Mouse (Mus musculus) midbrain, postnatal 0 days (tissue): ENCODE measurements around the gene Pigk. TPM values are rescaled to one million over a fixed set of nuclear protein-coding genes. Genes with fewer than 3 reads are reported as not detected.
A peak's percentile ranks its signal among the peaks of the same experiment; 100 is the strongest.

Experiments used
- ATAC-seq: fragments of 200-750 bp; cut with Nextera tagmentation; 2 replicates; pipeline ENCODE4 v1.8.0; 2017; ENCODE audit warnings: moderate number of reproducible peaks, mild to moderate bottlenecking, moderate TSS enrichment, moderate library complexity; ENCODE audit not compliant: low FRiP score
- DNase-seq: peaks from one replicate; pipeline ENCODE4 v3.0.0-alpha.2; 2015; ENCODE audit warnings: low spot score
- H3K27ac ChIP-seq: fragments of 300-500 bp; sonication (generic); 2 replicates; pipeline ENCODE4 v1.5.1; 2014; ENCODE audit warnings: low read depth, mild to moderate bottlenecking, low read length, mixed read lengths
- H3K27me3 ChIP-seq: fragments of 300-500 bp; sonication (generic); 2 replicates; pipeline ENCODE4 v1.6.1; 2014; ENCODE audit warnings: low read length, control low read depth, mixed read lengths; ENCODE audit not compliant: insufficient read depth
- H3K36me3 ChIP-seq: fragments of 300-500 bp; sonication (generic); 2 replicates; pipeline ENCODE4 v1.6.1; 2014; ENCODE audit warnings: low read length, control low read depth, mixed read lengths; ENCODE audit not compliant: insufficient read depth
- H3K4me1 ChIP-seq: fragments of 300-500 bp; sonication (generic); 2 replicates; pipeline ENCODE4 v1.6.1; 2014; ENCODE audit warnings: mild to moderate bottlenecking, control low read depth, antibody characterized with exemption, low read length, mixed read lengths; ENCODE audit not compliant: insufficient read depth
- H3K4me2 ChIP-seq: fragments of 300-500 bp; sonication (generic); 2 replicates; pipeline ENCODE4 v1.6.1; 2014; ENCODE audit warnings: low read depth, mild to moderate bottlenecking, low read length, mixed read lengths; ENCODE audit not compliant: poor library complexity, severe bottlenecking
- H3K4me3 ChIP-seq: fragments of 300-500 bp; sonication (generic); 2 replicates; pipeline ENCODE4 v1.5.1; 2014; ENCODE audit warnings: low read depth, mild to moderate bottlenecking, low read length, moderate library complexity
- H3K9ac ChIP-seq: fragments of 300-500 bp; sonication (generic); replicated peaks from 2 replicates; pipeline ENCODE4 v1.6.1; 2014; ENCODE audit warnings: mild to moderate bottlenecking, low read length, moderate library complexity, mixed read lengths; ENCODE audit not compliant: poor library complexity, severe bottlenecking
- H3K9me3 ChIP-seq: fragments of 300-500 bp; sonication (generic); 2 replicates; pipeline ENCODE4 v1.6.1; 2016; ENCODE audit warnings: low read length, control low read depth
- CTCF ChIP-seq: IDR thresholded peaks from 2 replicates; pipeline ENCODE4 v1.5.1; 2016; ENCODE audit warnings: antibody characterized with exemption, mild to moderate bottlenecking
- WGBS: fragments of 180-500 bp; shearing (Covaris S2); extraction: QIAGEN DNeasy Blood & Tissue Kit; methylation state at CpG from one replicate; pipeline ENCODE4 v1.1.7; 2014; 5-methylcytosine and 5-hydroxymethylcytosine counted together
- polyA plus RNA-seq: library from polyadenylated mRNA; unstranded; fragments of >200 nt; fragmentation: Nextera tagmentation; extraction: Ambion mirVana; gene quantifications from 2 replicates; pipeline ENCODE4 v1.2.1, GENCODE M21; 2015
- total RNA-seq: library from RNA; depleted of rRNA; stranded (reverse); fragments of >200 nt; gene quantifications from 2 replicates; pipeline ENCODE4 v1.2.3, GENCODE M21; 2014

Gene Pigk
- total and polyA plus RNA-seq, 2 experiments from 2014 or later: 44.1 to 61.8 TPM

DNA sequence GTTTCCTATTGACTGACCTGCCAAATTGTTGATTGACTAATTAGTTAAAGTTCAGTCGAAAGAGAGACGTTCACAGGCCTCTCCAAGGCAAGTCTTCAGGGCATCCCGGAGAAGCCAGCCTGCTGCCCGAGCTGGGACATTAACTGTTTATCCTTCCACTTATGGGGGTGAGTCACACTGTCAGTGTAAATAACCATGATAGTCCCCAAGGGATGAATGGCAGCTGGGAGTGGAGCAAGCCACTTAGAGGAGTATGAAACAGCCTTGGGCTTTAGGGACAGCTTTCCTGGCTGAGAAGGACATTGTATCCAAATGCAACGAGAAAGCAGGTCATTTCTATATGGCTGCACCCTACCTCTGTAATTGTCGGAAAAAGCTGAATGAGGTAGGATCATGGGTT, 158.7 kb downstream of the Pigk start:
- DNase-seq: peak; percentile 55
- Histone ChIP-seq H3K27ac (no peak overlapping the region), H3K36me3 (no peaks in the 10 kb centered on the region), H3K9ac (no peak overlapping the region), H3K4me1 (0 out of 2 replicates have a peak, but pooled peaks cover 10% of the 10 kb centered on the region), H3K9me3 (no peaks in the 10 kb centered on the region), H3K4me2 (no peak overlapping the region), H3K4me3 (no peak overlapping the region), H3K27me3 (no peaks in the 10 kb centered on the region)
- 30% methylated on average over 6 of the region's 6 CpGs for WGBS
- TF ChIP-seq CTCF: no peak
- ATAC-seq: no peak

DNA sequence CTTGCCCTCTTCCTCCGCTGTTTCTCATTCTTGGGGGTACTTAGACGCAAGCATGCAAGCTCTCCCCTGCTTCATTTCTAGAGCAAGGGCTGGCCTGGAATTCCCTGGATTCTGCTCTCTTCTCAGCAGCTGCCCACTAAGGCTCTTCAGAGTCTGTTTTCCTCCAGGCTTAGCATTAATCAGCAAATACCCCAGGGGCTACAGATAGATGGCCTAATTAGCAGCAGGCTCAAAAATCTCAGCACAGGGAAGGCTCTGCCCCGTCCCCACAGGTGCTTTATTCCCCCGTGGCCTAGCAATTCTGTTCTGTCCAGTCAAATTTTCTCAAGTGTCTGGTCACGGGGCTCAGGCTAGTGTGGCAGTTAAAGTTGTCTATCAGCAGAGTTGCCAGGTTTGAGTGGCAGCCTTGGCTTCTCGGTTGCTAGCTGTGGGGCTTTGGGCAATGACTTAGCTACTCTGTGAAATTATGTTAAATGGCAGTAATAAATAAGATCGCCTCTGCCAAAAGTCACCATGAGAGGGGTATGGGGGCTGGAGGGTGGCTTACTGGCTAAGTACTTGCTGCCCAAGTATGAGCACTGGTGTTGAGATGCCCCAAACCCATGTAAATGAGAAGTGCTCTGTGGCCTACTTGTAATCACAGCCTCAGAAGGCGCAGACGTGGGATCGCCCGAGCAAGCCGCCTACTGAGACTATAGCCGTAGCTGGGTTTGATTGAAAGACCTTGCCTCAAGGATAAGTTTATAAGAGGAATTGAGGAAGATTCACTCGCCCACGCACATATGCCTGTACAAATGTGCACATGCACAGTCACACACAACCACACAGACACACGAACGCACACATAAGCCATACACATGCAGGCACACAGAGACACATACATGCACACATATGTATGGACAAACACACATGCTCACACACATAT, 160.8 kb downstream of the Pigk start:
- Histone ChIP-seq H3K9me3 (no peaks in the 10 kb centered on the region), H3K27ac (0 out of 2 replicates have a peak overlapping the region, but pooled peaks have one; percentile 26), H3K4me1 (0 out of 2 replicates have a peak, but pooled peaks cover 10% of the 10 kb centered on the region), H3K4me2 (no peak overlapping the region), H3K36me3 (no peaks in the 10 kb centered on the region), H3K9ac (no peak overlapping the region), H3K4me3 (no peak overlapping the region), H3K27me3 (no peaks in the 10 kb centered on the region)
- DNase-seq (peak; percentile 32), ATAC-seq (no peak)
- no peak for TF ChIP-seq CTCF
- WGBS: 63% methylated on average over 17 of the region's 17 CpGs

DNA sequence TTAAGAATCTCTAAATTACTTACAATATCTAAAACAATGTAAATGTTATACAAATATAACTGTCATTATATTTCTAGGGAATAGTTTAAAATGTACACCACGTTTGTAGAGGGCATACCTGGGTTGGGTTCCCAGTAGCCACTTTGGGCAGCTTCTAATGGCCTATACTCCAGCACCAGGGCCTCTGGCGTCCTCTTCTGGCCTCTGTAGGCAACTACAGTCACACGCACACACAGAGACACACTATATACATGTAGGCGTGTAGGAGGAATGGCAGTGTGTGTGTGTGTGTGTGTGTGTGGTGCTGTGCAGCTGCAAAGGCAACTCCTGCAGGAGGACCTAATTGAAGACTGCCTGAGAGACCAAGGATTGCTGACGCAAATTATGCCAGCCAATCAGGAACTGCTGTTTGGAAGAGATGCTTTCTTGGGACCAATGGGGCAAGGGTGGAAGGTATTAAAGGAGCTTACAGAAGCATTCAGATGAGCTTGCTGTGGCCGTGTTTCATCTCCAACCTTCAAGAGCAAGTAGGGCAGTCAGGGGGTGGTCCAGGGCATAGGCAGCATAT, 161.9 kb downstream of the Pigk start:
- peak; percentile 46 for TF ChIP-seq CTCF
- WGBS: 82% methylated on average over 6 of the region's 6 CpGs
- Histone ChIP-seq H3K9ac (no peak overlapping the region), H3K9me3 (no peaks in the 10 kb centered on the region), H3K4me1 (0 out of 2 replicates have a peak, but pooled peaks cover 10% of the 10 kb centered on the region), H3K27me3 (no peaks in the 10 kb centered on the region), H3K4me3 (no peak overlapping the region), H3K27ac (no peak overlapping the region), H3K4me2 (no peak overlapping the region), H3K36me3 (no peaks in the 10 kb centered on the region)
- DNase-seq: no peak
- ATAC-seq: no peak

DNA sequence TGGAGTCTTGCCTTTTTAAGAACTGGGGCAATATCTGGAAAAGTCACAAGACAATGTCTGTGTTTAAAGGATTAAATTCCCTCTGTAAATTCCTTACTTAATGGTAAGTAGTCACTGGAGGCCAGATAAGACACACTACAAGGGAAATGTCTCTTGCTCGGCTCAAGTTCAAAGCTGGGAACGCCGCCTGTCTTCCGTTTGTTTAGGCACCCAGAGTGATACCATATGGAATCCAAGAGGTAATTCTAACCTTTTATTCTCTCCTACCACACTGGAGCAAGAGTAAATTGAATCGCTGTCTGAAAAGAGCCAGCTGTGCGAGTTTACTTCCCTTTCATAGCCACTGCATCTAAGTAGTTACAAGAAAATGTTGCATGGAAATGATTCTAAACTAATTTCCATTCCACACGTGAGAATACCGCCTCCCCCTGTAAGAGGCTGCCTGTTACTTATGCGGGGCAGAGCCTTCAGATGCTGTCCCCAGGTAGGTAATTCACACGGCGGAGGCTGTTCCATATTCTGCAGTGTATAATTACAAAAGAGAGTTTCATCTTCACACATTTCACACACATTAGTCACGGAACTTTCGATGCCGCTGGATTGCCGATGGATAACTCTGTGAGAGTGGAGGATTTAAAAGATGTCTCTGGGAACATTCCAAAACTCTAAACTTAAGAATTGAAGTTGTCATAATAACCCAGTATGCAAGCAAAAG, 166.4 kb downstream of the Pigk start:
- whole genome bisulfite sequencing: 27% methylated on average over 15 of the region's 15 CpGs
- Histone ChIP-seq H3K4me3 (no peak overlapping the region), H3K4me1 (no peaks in the 10 kb centered on the region; the same call in 1 of the 2 replicates), H3K36me3 (no peaks in the 10 kb centered on the region), H3K4me2 (no peak overlapping the region), H3K9ac (no peak overlapping the region), H3K27ac (no peak overlapping the region), H3K9me3 (no peaks in the 10 kb centered on the region), H3K27me3 (no peaks in the 10 kb centered on the region)
- TF ChIP-seq CTCF: no peak
- peak; percentile 52; the same call in 1 of the 2 replicates for ATAC-seq
- no peak for DNase-seq

DNA sequence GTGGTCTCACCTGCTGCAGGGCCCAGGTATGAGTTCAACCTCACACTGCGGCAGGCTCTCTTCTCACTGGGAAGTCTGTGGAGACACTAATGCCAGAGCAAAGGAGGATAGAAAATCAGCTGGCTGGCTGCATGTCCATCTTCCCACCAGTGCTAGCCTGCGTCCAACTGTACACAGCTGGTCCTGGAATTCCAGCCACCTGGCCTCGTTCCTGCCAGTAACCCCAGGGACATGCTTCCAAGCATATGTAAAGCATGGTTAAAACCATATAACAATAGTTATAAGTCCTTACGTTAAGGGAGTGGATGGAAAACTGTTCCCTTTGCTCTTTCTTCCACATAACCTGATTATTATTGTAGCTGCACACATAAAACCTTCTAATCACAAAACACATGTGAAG, 167.8 kb downstream of the Pigk start:
- Histone ChIP-seq H3K4me3 (no peak overlapping the region), H3K36me3 (no peaks in the 10 kb centered on the region), H3K27me3 (no peaks in the 10 kb centered on the region), H3K4me1 (no peaks in the 10 kb centered on the region; the same call in 1 of the 2 replicates), H3K4me2 (no peak overlapping the region), H3K9ac (no peak overlapping the region), H3K9me3 (no peaks in the 10 kb centered on the region), H3K27ac (no peak overlapping the region)
- ATAC-seq: no peak
- WGBS: 74% methylated on average over 4 of the region's 4 CpGs
- DNase-seq: no peak
- TF ChIP-seq CTCF: no peak
